ENCODE assay signal across 8 mouse cellular contexts in genomic region chr17:66761326-66762296, GRCm38 (mm10).
A peak's percentile ranks its signal among the peaks of the same experiment; 100 is the strongest.
DNase-seq lines count a peak whose midpoint lies in the region; ATAC-seq and TF ChIP-seq lines count a peak whose summit lies in the region.

No protein-coding gene starts in this region.

- peaks cover 8% of the 10 kb centered on the region; the same call in 1 of the 2 replicates for H3K4me1 ChIP-seq in intestine, embryonic 14.5 days (replicated peaks; ENCODE audit: control insufficient read depth, insufficient read depth, low read length)
- peaks cover 6% of the 10 kb centered on the region; the same call in 1 of the 2 replicates for H3K4me1 ChIP-seq in intestine, embryonic 15.5 days (replicated peaks)
- peaks cover 21% of the 10 kb centered on the region for H3K4me1 ChIP-seq in forebrain, embryonic 16.5 days (replicated peaks; ENCODE audit: control insufficient read depth, insufficient read depth, low read length)
- peaks cover 24% of the 10 kb centered on the region for H3K4me1 ChIP-seq in midbrain, embryonic 12.5 days
- H3K4me1 ChIP-seq in heart, embryonic 12.5 days (replicated peaks): no peaks in the 10 kb centered on the region

- ATAC-seq in intestine, embryonic 14.5 days (replicated peaks; ENCODE audit: low FRiP score, low TSS enrichment, low read depth): no peak
- ATAC-seq in intestine, embryonic 15.5 days: no peak
- no peak for ATAC-seq in forebrain, embryonic 16.5 days
- ATAC-seq in midbrain, embryonic 12.5 days (ENCODE audit: low FRiP score, low read depth): no peak
- no peak for ATAC-seq in heart, embryonic 12.5 days (ENCODE audit: insufficient number of reproducible peaks, low FRiP score)

- H3K4me3 ChIP-seq in intestine, embryonic 14.5 days (ENCODE audit: low read depth, low read length): no peak overlapping the region
- no peak overlapping the region for H3K4me3 ChIP-seq in intestine, embryonic 15.5 days (replicated peaks)
- no peak overlapping the region for H3K4me3 ChIP-seq in forebrain, embryonic 16.5 days (replicated peaks; ENCODE audit: low read length)
- no peak overlapping the region for H3K4me3 ChIP-seq in midbrain, embryonic 12.5 days
- H3K4me3 ChIP-seq in gastrocnemius, adult 2 months: no peak overlapping the region
- H3K4me3 ChIP-seq in heart, embryonic 12.5 days: no peak overlapping the region

- 0 out of 2 replicates have a peak overlapping the region, but pooled peaks have one; percentile 33 for H3K27ac ChIP-seq in intestine, embryonic 14.5 days (ENCODE audit: low read depth)
- H3K27ac ChIP-seq in intestine, embryonic 15.5 days: no peak overlapping the region; the same call in 1 of the 2 replicates
- no peak overlapping the region for H3K27ac ChIP-seq in forebrain, embryonic 16.5 days (ENCODE audit: low read length)
- no peak overlapping the region; the same call in 1 of the 2 replicates for H3K27ac ChIP-seq in midbrain, embryonic 12.5 days (replicated peaks)
- no peak overlapping the region for H3K27ac ChIP-seq in gastrocnemius, adult 2 months
- no peak overlapping the region for H3K27ac ChIP-seq in heart, embryonic 12.5 days (ENCODE audit: poor library complexity, severe bottlenecking)

- H3K9ac ChIP-seq in intestine, embryonic 14.5 days (ENCODE audit: low read length): no peak overlapping the region
- H3K9ac ChIP-seq in intestine, embryonic 15.5 days: no peak overlapping the region
- no peak overlapping the region for H3K9ac ChIP-seq in forebrain, embryonic 16.5 days (replicated peaks; ENCODE audit: low read depth, low read length)
- no peak overlapping the region for H3K9ac ChIP-seq in midbrain, embryonic 12.5 days (replicated peaks)
- H3K9ac ChIP-seq in heart, embryonic 12.5 days: no peak overlapping the region

- intact Hi-C loops in gastrocnemius, adult 2 months (cut with DNase I): no loop called here

- H3K4me2 ChIP-seq in intestine, embryonic 14.5 days (ENCODE audit: low read length): no peak overlapping the region
- no peak overlapping the region for H3K4me2 ChIP-seq in intestine, embryonic 15.5 days (replicated peaks)
- peak overlapping the region; percentile 30 for H3K4me2 ChIP-seq in forebrain, embryonic 16.5 days (ENCODE audit: low read length)
- H3K4me2 ChIP-seq in midbrain, embryonic 12.5 days (replicated peaks): peak overlapping the region; percentile 22
- H3K4me2 ChIP-seq in heart, embryonic 12.5 days: no peak overlapping the region

- DNase-seq in intestine, embryonic 14.5 days (ENCODE audit: low spot score): peak; percentile 66
- peak; percentile 36 for DNase-seq in Muller cell, postnatal 12 days (ENCODE audit: inconsistent ontology term)
- DNase-seq in gastrocnemius, adult 2 months: no peak
- DNase-seq in liver: no peak

- WGBS in intestine, embryonic 14.5 days: 48% methylated on average over 26 of the region's 26 CpGs
- WGBS in intestine, embryonic 15.5 days: 54% methylated on average over 26 of the region's 26 CpGs
- WGBS in forebrain, embryonic 16.5 days: 34% methylated on average over 26 of the region's 26 CpGs
- WGBS in midbrain, embryonic 12.5 days: 53% methylated on average over 26 of the region's 26 CpGs
- WGBS in heart, embryonic 12.5 days: 82% methylated on average over 26 of the region's 26 CpGs

- H3K36me3 ChIP-seq in intestine, embryonic 14.5 days (ENCODE audit: control insufficient read depth, insufficient read depth, low read length): no peaks in the 10 kb centered on the region
- no peaks in the 10 kb centered on the region for H3K36me3 ChIP-seq in intestine, embryonic 15.5 days
- H3K36me3 ChIP-seq in forebrain, embryonic 16.5 days (ENCODE audit: control insufficient read depth, insufficient read depth): no peaks in the 10 kb centered on the region
- H3K36me3 ChIP-seq in midbrain, embryonic 12.5 days: no peaks in the 10 kb centered on the region
- peaks cover 14% of the 10 kb centered on the region for H3K36me3 ChIP-seq in heart, embryonic 12.5 days

- H3K9me3 ChIP-seq in intestine, embryonic 14.5 days (ENCODE audit: control insufficient read depth, low read length): no peaks in the 10 kb centered on the region
- no peaks in the 10 kb centered on the region for H3K9me3 ChIP-seq in intestine, embryonic 15.5 days
- no peaks in the 10 kb centered on the region; the same call in 1 of the 2 replicates for H3K9me3 ChIP-seq in forebrain, embryonic 16.5 days (ENCODE audit: control insufficient read depth, low read length)
- H3K9me3 ChIP-seq in midbrain, embryonic 12.5 days: no peaks in the 10 kb centered on the region
- no peaks in the 10 kb centered on the region for H3K9me3 ChIP-seq in heart, embryonic 12.5 days (replicated peaks)

- TF ChIP-seq CTCF in gastrocnemius, adult 2 months (IDR thresholded peaks at IDR 0.05): no peak

- no peaks in the 10 kb centered on the region for H3K27me3 ChIP-seq in intestine, embryonic 14.5 days (replicated peaks; ENCODE audit: control insufficient read depth, insufficient read depth, low read length)
- no peaks in the 10 kb centered on the region for H3K27me3 ChIP-seq in intestine, embryonic 15.5 days (replicated peaks)
- H3K27me3 ChIP-seq in forebrain, embryonic 16.5 days (replicated peaks; ENCODE audit: control insufficient read depth, insufficient read depth, low read length): no peaks in the 10 kb centered on the region
- no peaks in the 10 kb centered on the region for H3K27me3 ChIP-seq in midbrain, embryonic 12.5 days
- no peaks in the 10 kb centered on the region for H3K27me3 ChIP-seq in heart, embryonic 12.5 days (replicated peaks)

Comparison
In these comparisons a context has a peak if more than half of its experiments do, and no peak if none do; other contexts are left out.
1. DNase-seq: peak in intestine, embryonic 14.5 days (single experiment) and Muller cell, postnatal 12 days (single experiment); none in gastrocnemius, adult 2 months (single experiment) and liver (single experiment).
2. H3K4me2 ChIP-seq: peak in forebrain, embryonic 16.5 days (single experiment) and midbrain, embryonic 12.5 days (single experiment); none in intestine, embryonic 14.5 days (single experiment), intestine, embryonic 15.5 days (single experiment) and heart, embryonic 12.5 days (single experiment).